8 mouse cellular contexts compared by ENCODE assay signal in the genomic region with DNA sequence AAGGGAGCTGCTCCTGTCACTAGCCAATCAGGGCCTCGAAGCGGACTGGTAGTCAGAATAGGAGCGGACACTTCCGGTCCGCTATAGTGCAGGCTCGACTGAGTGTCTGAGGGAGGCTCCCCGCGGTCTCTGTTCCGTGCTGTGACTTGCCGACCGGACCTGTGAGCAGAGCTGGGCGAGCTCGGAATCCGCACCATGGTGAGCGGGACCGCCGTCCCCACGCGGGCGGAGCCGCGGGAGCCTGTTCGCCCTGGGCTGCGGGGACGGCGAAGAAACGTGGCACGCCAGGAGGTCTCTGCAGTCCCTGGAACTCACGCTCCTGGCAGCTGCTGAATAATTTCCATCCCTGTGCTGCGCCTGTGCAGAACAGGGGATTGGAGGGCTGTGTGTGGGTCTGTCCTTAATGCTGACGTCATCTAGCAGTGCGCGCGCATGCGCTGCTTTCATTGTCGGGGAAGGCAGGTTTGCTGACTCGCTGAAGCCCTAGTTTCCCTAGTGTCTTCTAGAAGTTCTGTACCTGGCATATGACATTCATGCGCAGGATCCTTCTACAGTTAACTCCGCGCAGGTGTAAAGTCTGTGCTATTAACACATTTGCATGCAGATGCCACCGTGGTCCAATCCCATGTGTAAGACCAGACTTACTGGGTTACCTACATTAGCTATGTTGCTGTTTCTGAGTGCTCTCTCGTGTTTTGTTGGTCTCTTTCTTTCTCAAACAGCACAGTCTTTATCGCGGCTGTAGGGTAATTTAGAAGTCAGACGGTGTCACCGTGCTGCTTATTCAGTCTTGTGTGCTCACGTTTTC. TPM values are rescaled to one million over a fixed set of nuclear protein-coding genes. Genes with fewer than 3 reads are reported as not detected.
A peak's percentile ranks its signal among the peaks of the same experiment; 100 is the strongest.
DNase-seq lines count a peak whose midpoint lies in the region; ATAC-seq and TF ChIP-seq lines count a peak whose summit lies in the region.

No protein-coding gene starts in this region.

- H3K4me2 ChIP-seq in embryonic facial prominence, embryonic 14.5 days (ENCODE audit: low read depth, low read length) = peak overlapping the region; percentile 70
- H3K4me2 ChIP-seq in limb, embryonic 13.5 days (replicated peaks) = peak overlapping the region; percentile 74
- peak overlapping the region; percentile 76 for H3K4me2 ChIP-seq in midbrain, embryonic 15.5 days

- peak overlapping the region; percentile 78 for H3K9ac ChIP-seq in embryonic facial prominence, embryonic 14.5 days (ENCODE audit: low read depth, low read length)
- H3K9ac ChIP-seq in limb, embryonic 13.5 days = peak overlapping the region; percentile 79
- H3K9ac ChIP-seq in midbrain, embryonic 15.5 days = peak overlapping the region; percentile 71

- WGBS in bone marrow, adult 2 months = 5% methylated on average over 47 of the region's 47 CpGs
- WGBS in embryonic facial prominence, embryonic 14.5 days = 7% methylated on average over 47 of the region's 47 CpGs
- WGBS in limb, embryonic 13.5 days = 7% methylated on average over 47 of the region's 47 CpGs
- WGBS in midbrain, embryonic 15.5 days = 5% methylated on average over 47 of the region's 47 CpGs
- WGBS in spleen, adult 2 months = 6% methylated on average over 47 of the region's 47 CpGs

- peak; percentile 26; the same call in 1 of the 2 replicates for TF ChIP-seq POLR2A in bone marrow, adult 2 months (IDR thresholded peaks at IDR 0.05; ENCODE audit: borderline replicate concordance, control insufficient read depth, low read depth, low read length)
- no peak for TF ChIP-seq POLR2A in spleen, adult 2 months (IDR thresholded peaks at IDR 0.05; ENCODE audit: low read depth, low read length)

- no peaks in the 10 kb centered on the region for H3K36me3 ChIP-seq in embryonic facial prominence, embryonic 14.5 days (ENCODE audit: control insufficient read depth, insufficient read depth, low read length)
- no peaks in the 10 kb centered on the region for H3K36me3 ChIP-seq in limb, embryonic 13.5 days
- H3K36me3 ChIP-seq in midbrain, embryonic 15.5 days (replicated peaks) = no peaks in the 10 kb centered on the region
- no peaks in the 10 kb centered on the region for H3K36me3 ChIP-seq in spleen, adult 2 months (ENCODE audit: control insufficient read depth, insufficient read depth, low read length)

- no peak overlapping the region; the same call in 1 of the 2 replicates for H3K27ac ChIP-seq in bone marrow, adult 2 months (ENCODE audit: control insufficient read depth, insufficient read depth, low read depth, low read length, poor library complexity)
- peak overlapping the region; percentile 95 for H3K27ac ChIP-seq in embryonic facial prominence, embryonic 14.5 days (replicated peaks; ENCODE audit: low read depth, low read length)
- peak overlapping the region; percentile 96 for H3K27ac ChIP-seq in limb, embryonic 13.5 days
- H3K27ac ChIP-seq in midbrain, embryonic 15.5 days = peak overlapping the region; percentile 94
- peak overlapping the region; percentile 60 for H3K27ac ChIP-seq in spleen, adult 2 months (ENCODE audit: insufficient read depth, low read length)

- H3K4me1 ChIP-seq in bone marrow, adult 2 months (ENCODE audit: control insufficient read depth, insufficient read depth, low read length) = no peaks in the 10 kb centered on the region
- no peaks in the 10 kb centered on the region for H3K4me1 ChIP-seq in embryonic facial prominence, embryonic 14.5 days (ENCODE audit: control insufficient read depth, insufficient read depth, low read length)
- peaks cover 6% of the 10 kb centered on the region for H3K4me1 ChIP-seq in limb, embryonic 13.5 days
- peaks cover 7% of the 10 kb centered on the region for H3K4me1 ChIP-seq in midbrain, embryonic 15.5 days
- no peaks in the 10 kb centered on the region; the same call in 1 of the 2 replicates for H3K4me1 ChIP-seq in spleen, adult 2 months (ENCODE audit: control insufficient read depth, insufficient read depth, insufficient read length)

- peaks cover 4% of the 10 kb centered on the region; the same call in 1 of the 2 replicates for H3K9me3 ChIP-seq in embryonic facial prominence, embryonic 14.5 days (ENCODE audit: control insufficient read depth, low read length)
- H3K9me3 ChIP-seq in limb, embryonic 13.5 days = no peaks in the 10 kb centered on the region
- no peaks in the 10 kb centered on the region for H3K9me3 ChIP-seq in midbrain, embryonic 15.5 days

- H3K27me3 ChIP-seq in embryonic facial prominence, embryonic 14.5 days (replicated peaks; ENCODE audit: control insufficient read depth, insufficient read depth, low read length) = no peaks in the 10 kb centered on the region
- H3K27me3 ChIP-seq in limb, embryonic 13.5 days = no peaks in the 10 kb centered on the region
- H3K27me3 ChIP-seq in midbrain, embryonic 15.5 days (replicated peaks) = no peaks in the 10 kb centered on the region
- no peaks in the 10 kb centered on the region for H3K27me3 ChIP-seq in spleen, adult 2 months (ENCODE audit: control insufficient read depth, insufficient read depth, low read length)

- TF ChIP-seq CTCF in bone marrow, adult 2 months (IDR thresholded peaks at IDR 0.05; ENCODE audit: control insufficient read depth, insufficient read depth, low read length) = no peak
- no peak for TF ChIP-seq CTCF in spleen, adult 2 months (IDR thresholded peaks at IDR 0.05; ENCODE audit: extremely low read depth, insufficient read depth, insufficient read length, insufficient replicate concordance)

- H3K4me3 ChIP-seq in bone marrow, adult 2 months (replicated peaks; ENCODE audit: control insufficient read depth, low read depth, low read length) = peak overlapping the region; percentile 63
- H3K4me3 ChIP-seq in embryonic facial prominence, embryonic 14.5 days (ENCODE audit: low read depth, low read length) = peak overlapping the region; percentile 55
- peak overlapping the region; percentile 65 for H3K4me3 ChIP-seq in limb, embryonic 13.5 days
- peak overlapping the region; percentile 65 for H3K4me3 ChIP-seq in midbrain, embryonic 15.5 days
- peak overlapping the region; percentile 66 for H3K4me3 ChIP-seq in spleen, adult 2 months (ENCODE audit: extremely low read depth, insufficient read depth, insufficient read length)

- peak; percentile 100 for ATAC-seq in embryonic facial prominence, embryonic 14.5 days (ENCODE audit: low read depth)
- peak; percentile 100 for ATAC-seq in limb, embryonic 13.5 days (ENCODE audit: low FRiP score, low read depth)
- peak; percentile 100 for ATAC-seq in midbrain, embryonic 15.5 days (replicated peaks)

- peak; percentile 66 to 68 for DNase-seq in B cell, adult 2 months
- DNase-seq in embryonic facial prominence, embryonic 14.5 days (ENCODE audit: low spot score) = peak; percentile 97
- DNase-seq in heart, adult 9 months (ENCODE audit: low spot score in 2 of 2) = peak; percentile 77 to 78
- DNase-seq in kidney, adult 9 months = peak; percentile 86
- peak; percentile 64 to 65 for DNase-seq in spleen, adult 2 months (ENCODE audit: low read depth in 1 of 2, low spot score in 2 of 2)

RNA-seq across cellular contexts. Expression of a gene that starts 50.6 kb away (rescaled TPM):
- polyA plus RNA-seq in bone marrow, adult 2 months (2011; ENCODE audit: insufficient read depth, insufficient read length, low replicate concordance, missing spikeins) = 0.36 and 0.57 TPM in 2 replicates
- 4.8 and 5.7 TPM in 2 replicates for polyA plus RNA-seq in embryonic facial prominence, embryonic 14.5 days (2014; fragmentation: Nextera tagmentation; extraction: Ambion mirVana)
- polyA plus RNA-seq in limb, embryonic 13.5 days (2015; fragmentation: Nextera tagmentation; extraction: Ambion mirVana) = 7.0 and 7.5 TPM in 2 replicates
- polyA plus RNA-seq in midbrain, embryonic 15.5 days (2015; fragmentation: Nextera tagmentation; extraction: Ambion mirVana) = 11.0 and 13.5 TPM in 2 replicates
- 0.19 and 0.22 TPM in 2 replicates for polyA plus RNA-seq in spleen, adult 2 months (2012; rRNA removed)
